Mouse (Mus musculus) midbrain, embryonic 13.5 days (tissue): ENCODE results near the gene Grid2. TPM values are rescaled to one million over a fixed set of nuclear protein-coding genes. Genes with fewer than 3 reads are reported as not detected.

Source experiments
- ATAC-seq: fragments of 200-750 bp; cut with Nextera tagmentation; 2 replicates; pipeline ENCODE4 v1.8.0; 2017; ENCODE audit warnings: mild to moderate bottlenecking, moderate TSS enrichment, moderate library complexity
- H3K27ac ChIP-seq: fragments of 300-500 bp; sonication (generic); 2 replicates; pipeline ENCODE4 v1.5.1; 2015; ENCODE audit warnings: inconsistent platforms, mild to moderate bottlenecking, moderate library complexity
- H3K27me3 ChIP-seq: fragments of 300-500 bp; sonication (generic); 2 replicates; pipeline ENCODE4 v1.6.1; 2015; ENCODE audit warnings: mild to moderate bottlenecking, inconsistent platforms
- H3K36me3 ChIP-seq: fragments of 300-500 bp; sonication (generic); 2 replicates; pipeline ENCODE4 v1.6.1; 2015; ENCODE audit warnings: mild to moderate bottlenecking, inconsistent platforms
- H3K4me1 ChIP-seq: fragments of 300-500 bp; sonication (generic); replicated peaks from 2 replicates; pipeline ENCODE4 v1.6.1; 2015; ENCODE audit warnings: inconsistent platforms
- H3K4me2 ChIP-seq: fragments of 300-500 bp; sonication (generic); replicated peaks from 2 replicates; pipeline ENCODE4 v1.6.1; 2015; ENCODE audit warnings: moderate library complexity, mild to moderate bottlenecking, inconsistent platforms
- H3K4me3 ChIP-seq: fragments of 300-500 bp; sonication (generic); replicated peaks from 2 replicates; pipeline ENCODE4 v1.5.1; 2015; ENCODE audit warnings: mild to moderate bottlenecking, inconsistent platforms
- H3K9ac ChIP-seq: fragments of 300-500 bp; sonication (generic); replicated peaks from 2 replicates; pipeline ENCODE4 v1.6.1; 2015; ENCODE audit warnings: mild to moderate bottlenecking, inconsistent platforms
- H3K9me3 ChIP-seq: fragments of 300-500 bp; sonication (generic); 2 replicates; pipeline ENCODE4 v1.6.1; 2016; ENCODE audit warnings: mild to moderate bottlenecking, inconsistent platforms
- WGBS: fragments of 180-500 bp; shearing (Covaris S2); methylation state at CpG from one replicate; pipeline ENCODE4 v1.1.7; 2015; 5-methylcytosine and 5-hydroxymethylcytosine counted together
- polyA plus RNA-seq: library from polyadenylated mRNA; unstranded; fragments of >200 nt; fragmentation: Nextera tagmentation; extraction: Ambion mirVana; gene quantifications from 2 replicates; pipeline ENCODE4 v1.2.1, GENCODE M21; 2015

The Grid2 gene
- polyA plus RNA-seq, 1 experiment from 2014 or later: 7.6 TPM

DNA sequence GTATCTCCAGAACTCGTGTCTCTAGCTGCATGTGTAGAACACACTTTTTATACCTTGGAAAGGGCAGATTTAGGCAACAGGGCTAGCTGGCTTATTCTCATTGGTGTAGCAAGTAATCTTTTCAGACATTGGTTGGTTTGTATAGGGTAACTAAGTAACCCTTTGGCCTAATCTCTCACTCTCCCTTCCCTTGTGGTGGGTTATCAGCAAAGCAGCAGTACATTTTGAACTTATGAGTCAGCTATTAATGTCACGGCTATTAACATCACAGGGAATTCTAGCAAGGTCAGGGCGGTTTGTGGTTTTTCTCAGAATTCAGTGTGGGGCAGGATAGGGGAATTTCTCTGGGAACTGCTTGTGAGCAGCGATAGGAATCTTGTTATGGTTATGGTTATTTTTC, 1007.8 kb downstream of the Grid2 start:
- H3K9me3 ChIP-seq: no peaks in the 10 kb centered on the region
- no peak for ATAC-seq
- H3K4me3 ChIP-seq: no peak overlapping the region
- no peaks in the 10 kb centered on the region for H3K36me3 ChIP-seq
- WGBS: 94% methylated on average over 4 of the region's 4 CpGs
- H3K27ac ChIP-seq: no peak overlapping the region
- H3K27me3 ChIP-seq: no peaks in the 10 kb centered on the region
- no peak overlapping the region for H3K4me2 ChIP-seq
- no peaks in the 10 kb centered on the region for H3K4me1 ChIP-seq
- H3K9ac ChIP-seq: no peak overlapping the region

DNA sequence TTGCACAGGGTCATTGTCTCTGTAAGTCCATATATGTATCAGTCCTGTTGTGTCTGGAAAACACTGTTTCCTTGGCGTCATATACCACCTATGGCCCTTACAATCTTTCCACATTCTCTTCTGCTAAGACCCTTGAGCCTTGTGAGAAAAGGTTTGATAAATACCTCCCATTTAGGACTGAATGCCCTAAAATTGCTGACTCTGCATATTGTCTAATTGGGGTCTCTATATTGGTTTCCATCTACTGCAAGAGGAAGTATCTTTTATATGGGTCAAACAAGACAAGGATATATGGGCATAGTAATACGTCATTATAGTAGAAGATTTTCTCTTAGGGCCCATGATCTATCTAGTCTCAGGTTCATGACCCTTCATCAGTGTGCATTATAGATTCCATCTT, 1008.5 kb downstream of the Grid2 start:
- WGBS: 91% methylated on average over 2 of the region's 2 CpGs
- H3K27ac ChIP-seq: no peak overlapping the region
- no peak overlapping the region for H3K4me2 ChIP-seq
- no peak overlapping the region for H3K4me3 ChIP-seq
- H3K9ac ChIP-seq: no peak overlapping the region
- ATAC-seq: no peak
- H3K36me3 ChIP-seq: no peaks in the 10 kb centered on the region
- no peaks in the 10 kb centered on the region for H3K9me3 ChIP-seq
- H3K4me1 ChIP-seq: no peaks in the 10 kb centered on the region
- H3K27me3 ChIP-seq: no peaks in the 10 kb centered on the region

DNA sequence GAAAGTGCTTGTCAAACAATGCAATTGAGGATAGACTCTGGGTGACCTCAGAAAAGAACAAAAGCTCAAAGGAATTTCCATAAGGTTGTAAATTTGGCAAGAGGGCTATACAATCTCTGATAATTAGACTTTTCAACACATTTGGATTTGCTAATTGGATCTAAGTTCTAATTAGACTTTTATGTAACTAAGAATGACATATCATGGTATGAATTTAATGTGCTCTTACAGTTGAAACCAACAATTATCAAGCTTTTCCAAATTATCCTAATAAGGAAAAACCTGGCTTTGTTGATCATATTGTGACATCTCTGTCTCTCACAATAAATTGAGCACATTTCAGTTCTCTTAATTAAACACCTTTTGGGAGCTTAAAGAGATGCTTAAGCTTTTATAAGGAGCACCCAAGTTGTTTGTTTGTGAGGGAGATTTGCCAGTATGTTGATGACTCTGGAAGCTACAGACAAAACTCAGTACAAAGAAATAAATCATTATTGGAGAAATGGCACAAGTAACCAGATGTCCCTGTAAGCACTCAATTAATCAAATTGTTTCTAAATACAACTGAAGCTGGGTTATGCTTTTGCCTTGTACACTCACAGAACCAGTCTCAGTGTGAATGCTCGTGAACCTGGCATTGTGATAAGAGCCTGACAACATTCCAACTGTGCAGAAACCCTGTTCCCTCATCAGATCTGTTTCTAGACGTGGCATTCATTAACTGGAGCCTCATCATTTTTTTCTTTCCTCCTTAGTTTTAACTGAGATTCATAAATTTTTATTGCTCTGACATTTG, 1018.8 kb downstream of the Grid2 start:
- Histone ChIP-seq H3K4me3 (no peak overlapping the region), H3K4me1 (no peaks in the 10 kb centered on the region), H3K9me3 (no peaks in the 10 kb centered on the region), H3K9ac (no peak overlapping the region), H3K27me3 (no peaks in the 10 kb centered on the region), H3K4me2 (no peak overlapping the region), H3K27ac (no peak overlapping the region), H3K36me3 (no peaks in the 10 kb centered on the region)
- 46% methylated on average over 2 of the region's 2 CpGs for WGBS
- no peak for ATAC-seq

DNA sequence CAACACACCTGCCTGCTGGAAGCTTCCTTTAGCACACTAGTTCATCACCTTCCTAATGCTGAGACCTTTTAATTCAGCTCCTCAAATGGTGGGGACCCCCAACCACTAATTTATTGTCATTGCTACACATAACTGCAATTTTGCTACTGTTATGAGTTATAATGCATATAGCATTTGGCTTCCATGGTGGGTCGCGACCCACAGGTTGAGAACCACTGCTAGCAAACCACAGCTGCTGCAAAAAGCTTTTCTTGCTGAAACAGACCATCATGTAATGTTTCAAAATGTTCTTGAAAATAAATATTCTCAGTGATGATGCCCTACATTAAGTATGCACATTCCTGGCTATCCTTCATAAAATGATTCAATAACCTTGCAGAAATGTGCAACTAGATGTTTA, 1024.3 kb downstream of the Grid2 start:
- H3K27ac ChIP-seq: no peak overlapping the region
- WGBS: 88% methylated on average over 2 of the region's 2 CpGs
- no peaks in the 10 kb centered on the region for H3K9me3 ChIP-seq
- no peaks in the 10 kb centered on the region for H3K27me3 ChIP-seq
- ATAC-seq: no peak
- no peaks in the 10 kb centered on the region for H3K36me3 ChIP-seq
- no peak overlapping the region for H3K4me2 ChIP-seq
- no peak overlapping the region for H3K4me3 ChIP-seq
- H3K9ac ChIP-seq: no peak overlapping the region
- H3K4me1 ChIP-seq: no peaks in the 10 kb centered on the region

DNA sequence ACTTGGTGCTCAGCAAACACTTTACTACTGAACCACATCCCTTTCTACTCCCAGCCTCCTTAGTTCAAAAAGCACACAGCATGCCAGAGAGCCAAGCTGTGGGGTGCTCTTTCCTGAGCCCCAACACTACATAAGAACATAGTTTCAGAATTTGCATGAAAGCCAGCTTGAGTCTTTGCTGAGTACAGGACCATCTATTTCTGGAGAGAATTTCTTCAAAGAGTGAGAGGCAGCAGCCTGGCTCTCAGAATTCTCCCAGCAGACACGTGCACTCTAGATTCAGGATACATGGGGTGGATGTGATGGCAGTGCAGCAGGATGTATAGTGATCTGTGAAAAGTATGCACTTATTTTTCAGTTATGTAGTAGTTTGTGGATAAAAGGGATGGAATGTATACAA, 1038.1 kb downstream of the Grid2 start:
- H3K27me3 ChIP-seq: no peaks in the 10 kb centered on the region
- H3K27ac ChIP-seq: no peak overlapping the region
- no peaks in the 10 kb centered on the region for H3K9me3 ChIP-seq
- H3K4me1 ChIP-seq: no peaks in the 10 kb centered on the region
- ATAC-seq: no peak
- H3K9ac ChIP-seq: no peak overlapping the region
- H3K36me3 ChIP-seq: no peaks in the 10 kb centered on the region
- H3K4me2 ChIP-seq: no peak overlapping the region
- 87% methylated on average over 1 of the region's 1 CpGs for WGBS
- H3K4me3 ChIP-seq: no peak overlapping the region

DNA sequence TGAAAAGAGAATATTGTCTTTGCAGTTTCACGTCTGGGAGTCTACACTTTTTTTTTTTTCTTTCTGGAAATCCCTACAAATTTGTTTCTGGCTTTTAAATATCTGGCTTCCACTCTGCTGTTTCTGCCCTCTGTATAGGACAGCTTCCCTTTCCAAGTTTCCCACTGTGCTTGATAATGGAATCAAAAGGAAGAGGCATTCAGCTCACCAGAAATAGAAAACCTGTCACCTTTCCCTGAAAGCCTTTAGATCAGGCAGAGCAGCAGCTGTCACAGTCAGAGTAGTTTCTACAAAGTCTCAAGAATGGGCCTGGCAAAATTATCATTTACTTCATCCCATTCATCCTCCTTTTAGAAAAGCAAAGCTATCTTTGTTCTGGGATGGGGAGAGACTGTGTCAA, 1042.0 kb downstream of the Grid2 start:
- Histone ChIP-seq H3K9ac (no peak overlapping the region), H3K4me2 (no peak overlapping the region), H3K9me3 (no peaks in the 10 kb centered on the region), H3K36me3 (no peaks in the 10 kb centered on the region), H3K4me1 (no peaks in the 10 kb centered on the region), H3K27me3 (no peaks in the 10 kb centered on the region), H3K4me3 (no peak overlapping the region), H3K27ac (no peak overlapping the region)
- no peak for ATAC-seq
- 35% methylated on average over 1 of the region's 1 CpGs for WGBS

DNA sequence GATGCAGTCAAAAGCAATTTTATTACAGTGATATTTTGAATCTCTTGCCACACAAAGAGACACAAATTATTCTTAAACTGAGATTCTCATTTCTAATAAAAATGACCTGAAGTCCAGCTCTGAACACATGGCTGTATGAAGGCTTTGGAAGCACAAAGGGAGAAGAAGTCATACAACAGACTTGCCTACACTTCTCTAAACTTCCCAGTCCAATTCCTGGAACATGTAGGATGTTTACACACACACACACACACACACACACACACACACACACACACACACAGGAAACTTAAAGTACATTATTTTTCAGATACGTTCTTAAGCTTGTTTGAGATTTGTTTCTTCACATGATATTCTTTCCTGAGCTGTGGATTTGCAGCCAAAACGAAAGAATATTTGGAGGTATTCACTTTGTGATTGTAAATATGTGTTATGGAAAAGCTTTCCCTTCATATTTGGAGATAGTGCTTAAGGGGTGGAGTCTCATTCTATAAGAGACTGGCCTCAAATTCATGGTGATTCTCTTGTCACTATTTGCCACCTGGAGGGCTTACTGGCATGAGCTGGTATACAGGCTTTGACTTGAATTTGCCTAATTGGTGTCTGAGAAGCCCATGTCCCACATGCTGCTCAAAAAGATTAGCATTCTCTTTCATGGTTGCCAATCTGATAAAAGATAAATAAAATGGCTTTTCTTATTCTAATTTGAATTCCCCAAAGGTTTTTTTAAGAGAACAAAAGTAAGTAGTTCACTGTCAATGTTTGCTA, 1049.2 kb downstream of the Grid2 start:
- peaks cover 4% of the 10 kb centered on the region for H3K4me1 ChIP-seq
- H3K36me3 ChIP-seq: no peaks in the 10 kb centered on the region
- H3K4me2 ChIP-seq: no peak overlapping the region
- no peak overlapping the region for H3K9ac ChIP-seq
- no peaks in the 10 kb centered on the region for H3K9me3 ChIP-seq
- 67% methylated on average over 2 of the region's 2 CpGs for WGBS
- H3K27ac ChIP-seq: no peak overlapping the region
- ATAC-seq: peak; percentile 90
- no peaks in the 10 kb centered on the region for H3K27me3 ChIP-seq
- H3K4me3 ChIP-seq: no peak overlapping the region

DNA sequence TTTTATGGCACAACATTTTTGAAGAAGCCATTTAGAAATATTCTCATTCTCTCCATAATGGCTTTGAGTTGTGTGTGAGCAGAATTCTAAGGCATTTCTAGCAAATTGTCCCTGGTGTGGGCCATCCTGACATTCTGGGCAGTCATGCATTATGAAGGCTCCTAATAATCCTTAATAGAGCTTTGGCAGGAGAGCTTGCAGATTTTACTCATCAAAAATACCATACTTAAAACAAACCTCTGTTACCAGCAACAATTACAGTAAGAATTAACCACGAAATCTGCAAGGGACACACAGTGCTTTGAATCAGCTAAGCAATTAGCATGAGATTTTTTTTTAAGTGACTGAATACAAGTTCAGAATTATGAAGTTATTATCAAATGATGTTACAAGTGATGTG, 1053.0 kb downstream of the Grid2 start:
- WGBS: 79% methylated on average over 1 of the region's 1 CpGs
- no peaks in the 10 kb centered on the region for H3K36me3 ChIP-seq

DNA sequence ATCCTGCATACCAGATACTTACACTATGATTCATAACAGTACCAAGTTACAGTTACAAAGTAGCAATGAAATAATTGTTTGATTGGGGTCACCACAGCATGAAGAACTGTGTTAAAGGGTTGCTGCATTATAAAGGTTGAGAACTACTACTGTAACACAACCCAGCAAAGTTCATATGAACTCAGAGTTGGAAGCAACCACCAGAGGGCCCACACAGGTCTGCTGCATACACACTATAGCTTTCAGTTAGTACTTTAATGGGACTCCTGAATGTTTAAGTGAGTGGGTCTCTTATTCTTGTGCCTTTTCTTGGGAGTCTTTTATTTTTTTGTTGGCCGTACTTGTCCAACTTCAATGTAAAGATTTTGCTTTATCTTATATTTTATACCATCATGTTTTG, 1057.5 kb downstream of the Grid2 start:
- no peak for ATAC-seq
- no peaks in the 10 kb centered on the region for H3K4me1 ChIP-seq
- WGBS: 92% methylated on average over 1 of the region's 1 CpGs

More for the DNA sequence above, 1053.0 kb downstream of the Grid2 start:
- Histone ChIP-seq H3K4me1 (peaks cover 4% of the 10 kb centered on the region), H3K27me3 (no peaks in the 10 kb centered on the region), H3K27ac (no peak overlapping the region), H3K9me3 (no peaks in the 10 kb centered on the region), H3K4me3 (no peak overlapping the region), H3K4me2 (no peak overlapping the region), H3K9ac (no peak overlapping the region)
- ATAC-seq: no peak

DNA sequence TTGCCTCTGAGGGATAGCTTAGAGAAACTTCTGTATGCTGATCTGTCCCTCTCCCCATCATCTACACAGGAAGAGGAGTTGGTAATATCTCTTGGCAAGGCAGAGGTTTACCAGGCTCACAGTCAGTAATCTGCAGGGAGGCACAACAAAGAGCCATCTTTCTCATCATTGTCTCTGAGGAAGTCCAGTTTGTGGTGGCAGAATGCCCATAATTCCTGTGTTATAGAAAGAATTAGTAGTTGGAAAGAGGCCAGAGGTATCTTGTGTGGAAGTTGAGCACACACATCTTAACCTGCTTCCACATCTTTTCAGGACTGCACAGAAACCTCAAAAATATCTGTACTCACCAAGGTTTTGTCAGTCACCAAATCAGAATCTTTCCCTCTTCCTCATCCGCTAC, 1071.3 kb downstream of the Grid2 start:
- no peaks in the 10 kb centered on the region for H3K27me3 ChIP-seq
- ATAC-seq: no peak
- H3K36me3 ChIP-seq: no peaks in the 10 kb centered on the region
- no peak overlapping the region for H3K27ac ChIP-seq
- no peaks in the 10 kb centered on the region for H3K4me1 ChIP-seq
- no peak overlapping the region for H3K4me2 ChIP-seq
- WGBS: 90% methylated on average over 1 of the region's 1 CpGs
- no peaks in the 10 kb centered on the region for H3K9me3 ChIP-seq
- no peak overlapping the region for H3K9ac ChIP-seq
- no peak overlapping the region for H3K4me3 ChIP-seq

More for the DNA sequence above, 1057.5 kb downstream of the Grid2 start:
- no peaks in the 10 kb centered on the region for H3K36me3 ChIP-seq
- H3K27me3 ChIP-seq: no peaks in the 10 kb centered on the region
- H3K4me2 ChIP-seq: no peak overlapping the region
- H3K4me3 ChIP-seq: no peak overlapping the region
- no peak overlapping the region for H3K9ac ChIP-seq
- H3K27ac ChIP-seq: no peak overlapping the region
- no peaks in the 10 kb centered on the region for H3K9me3 ChIP-seq

DNA sequence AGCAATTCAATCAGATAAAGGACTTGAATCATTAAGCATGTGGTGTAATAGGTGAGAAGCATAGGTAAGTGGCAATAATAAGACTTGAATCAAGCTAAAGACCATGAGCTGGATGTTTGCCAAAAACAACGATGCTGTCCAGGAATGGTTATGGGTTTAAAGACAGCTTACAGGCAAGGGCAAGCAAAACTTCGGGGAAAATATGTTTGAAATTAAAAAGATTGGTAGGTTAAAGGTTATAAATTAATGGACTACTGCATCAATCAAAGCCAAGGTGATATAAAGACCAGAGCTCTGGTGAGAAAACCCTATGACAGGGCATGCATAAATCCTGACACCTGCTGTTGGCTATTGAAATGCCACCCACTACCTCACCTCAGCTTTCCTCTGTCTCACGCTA, 1072.2 kb downstream of the Grid2 start:
- Histone ChIP-seq H3K9me3 (no peaks in the 10 kb centered on the region), H3K4me1 (no peaks in the 10 kb centered on the region), H3K9ac (no peak overlapping the region), H3K4me3 (no peak overlapping the region), H3K36me3 (no peaks in the 10 kb centered on the region), H3K27me3 (no peaks in the 10 kb centered on the region), H3K27ac (no peak overlapping the region), H3K4me2 (no peak overlapping the region)
- WGBS: 76% methylated on average over 3 of the region's 3 CpGs
- no peak for ATAC-seq

DNA sequence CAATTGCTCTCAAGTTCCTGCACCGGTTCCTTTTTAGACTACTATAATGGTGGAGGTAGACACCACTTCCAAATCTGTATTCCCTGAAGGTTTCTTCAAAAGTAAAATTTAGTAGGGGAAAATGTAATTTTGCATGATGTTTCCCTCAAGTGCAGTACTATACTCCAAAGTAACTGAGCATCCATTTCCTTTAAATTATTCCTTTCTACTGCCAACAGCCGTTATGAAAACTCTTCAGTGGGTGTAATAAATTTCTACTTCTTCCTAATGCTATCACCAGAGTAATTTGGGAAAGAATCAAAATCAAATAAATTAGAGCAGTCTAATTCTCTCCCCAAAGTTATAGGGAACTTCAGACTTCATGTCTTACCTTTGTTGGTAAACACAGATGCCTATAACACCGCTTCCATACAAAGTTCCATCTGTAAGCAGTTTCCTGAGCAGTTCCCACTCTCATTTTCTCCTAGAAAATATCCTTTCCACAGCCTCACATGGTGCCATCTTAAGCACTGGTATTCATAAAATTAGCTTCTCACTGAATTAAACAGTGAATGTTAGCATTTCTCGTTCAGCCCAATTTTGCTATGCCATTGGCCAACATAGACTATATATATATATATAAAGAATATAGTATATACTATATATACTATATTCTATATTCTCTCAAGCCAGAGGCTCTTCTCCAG, 1142.9 kb downstream of the Grid2 start:
- WGBS: 95% methylated on average over 4 of the region's 4 CpGs
- Histone ChIP-seq H3K4me1 (no peaks in the 10 kb centered on the region), H3K4me2 (no peak overlapping the region), H3K4me3 (no peak overlapping the region), H3K36me3 (no peaks in the 10 kb centered on the region), H3K9me3 (no peaks in the 10 kb centered on the region), H3K27me3 (no peaks in the 10 kb centered on the region), H3K27ac (no peak overlapping the region), H3K9ac (no peak overlapping the region)
- ATAC-seq: no peak
